Mouse (Mus musculus): ENCODE measurements around the gene Phf14. TPM values are rescaled to one million over a fixed set of nuclear protein-coding genes. Genes with fewer than 3 reads are reported as not detected.
"Not testable (repeated sequence)": the region's sequence is repeated elsewhere in the genome, so short reads cannot be mapped to it uniquely, and the experiment has no call there.

Phf14 gene
- polyA plus RNA-seq, 1 experiment from 2014 or later = 112 TPM

- Histone ChIP-seq H3K4me1 (peaks cover 4% of the 10 kb centered on the region), H3K4me3 (no peak overlapping the region), H3K9ac (no peak overlapping the region), H3K36me3 (no peaks in the 10 kb centered on the region), H3K4me2 (no peak overlapping the region), H3K9me3 (no peaks in the 10 kb centered on the region), H3K27ac (no peak overlapping the region), H3K27me3 (no peaks in the 10 kb centered on the region)
- WGBS = 43% methylated on average over 4 of the region's 4 CpGs
- no peak for ATAC-seq (ENCODE audit: insufficient number of reproducible peaks, insufficient read depth, low FRiP score, low TSS enrichment, low read depth)
Observed at GRCm38 (mm10) chr6:12105144-12105543, 197.5 kb downstream of the Phf14 start.

- Histone ChIP-seq H3K4me2 (no peak overlapping the region), H3K9ac (no peak overlapping the region), H3K27me3 (no peaks in the 10 kb centered on the region), H3K9me3 (no peaks in the 10 kb centered on the region), H3K27ac (no peak overlapping the region), H3K36me3 (no peaks in the 10 kb centered on the region), H3K4me1 (no peaks in the 10 kb centered on the region), H3K4me3 (no peak overlapping the region)
- no peak for ATAC-seq (ENCODE audit: insufficient number of reproducible peaks, insufficient read depth, low FRiP score, low TSS enrichment, low read depth)
- WGBS = 66% methylated on average over 10 of the region's 10 CpGs
Observed at GRCm38 (mm10) chr6:12107326-12107725, 199.7 kb downstream of the Phf14 start.

- Histone ChIP-seq H3K27me3 (no peaks in the 10 kb centered on the region), H3K27ac (no peak overlapping the region), H3K9ac (no peak overlapping the region), H3K4me2 (no peak overlapping the region), H3K4me1 (no peaks in the 10 kb centered on the region), H3K36me3 (no peaks in the 10 kb centered on the region), H3K9me3 (no peaks in the 10 kb centered on the region), H3K4me3 (no peak overlapping the region)
- no peak for ATAC-seq (ENCODE audit: insufficient number of reproducible peaks, insufficient read depth, low FRiP score, low TSS enrichment, low read depth)
- WGBS = 21% methylated on average over 8 of the region's 8 CpGs
Observed at GRCm38 (mm10) chr6:12107786-12108185, 200.2 kb downstream of the Phf14 start.

GRCm38 (mm10) chr6:12116926-12117818 lies 209.6 kb downstream of the Phf14 start:
- H3K4me2 ChIP-seq = peak overlapping the region; percentile 18; the same call in 1 of the 2 replicates
- H3K4me1 ChIP-seq = peaks cover 11% of the 10 kb centered on the region
- no peak for ATAC-seq (ENCODE audit: insufficient number of reproducible peaks, insufficient read depth, low FRiP score, low TSS enrichment, low read depth)
- H3K9me3 ChIP-seq = no peaks in the 10 kb centered on the region
- no peaks in the 10 kb centered on the region for H3K27me3 ChIP-seq
- no peaks in the 10 kb centered on the region for H3K36me3 ChIP-seq
- no peak overlapping the region for H3K9ac ChIP-seq
- no peak overlapping the region for H3K27ac ChIP-seq
- WGBS = 31% methylated on average over 11 of the region's 11 CpGs
- no peak overlapping the region for H3K4me3 ChIP-seq

GRCm38 (mm10) chr6:12117819-12118570 lies 210.4 kb downstream of the Phf14 start:
- H3K4me2 ChIP-seq = no peak overlapping the region
- ATAC-seq (ENCODE audit: insufficient number of reproducible peaks, insufficient read depth, low FRiP score, low TSS enrichment, low read depth) = no peak
- peaks cover 11% of the 10 kb centered on the region for H3K4me1 ChIP-seq
- no peaks in the 10 kb centered on the region for H3K36me3 ChIP-seq
- no peak overlapping the region for H3K4me3 ChIP-seq
- no peak overlapping the region for H3K27ac ChIP-seq
- WGBS = 69% methylated on average over 9 of the region's 9 CpGs
- H3K27me3 ChIP-seq = no peaks in the 10 kb centered on the region
- H3K9me3 ChIP-seq = no peaks in the 10 kb centered on the region
- H3K9ac ChIP-seq = no peak overlapping the region

- Histone ChIP-seq H3K27me3 (no peaks in the 10 kb centered on the region), H3K4me3 (no peak overlapping the region), H3K27ac (no peak overlapping the region), H3K9me3 (no peaks in the 10 kb centered on the region), H3K4me1 (peaks cover 2% of the 10 kb centered on the region; the same call in 1 of the 2 replicates), H3K9ac (no peak overlapping the region), H3K36me3 (no peaks in the 10 kb centered on the region), H3K4me2 (no peak overlapping the region)
- ATAC-seq (ENCODE audit: insufficient number of reproducible peaks, insufficient read depth, low FRiP score, low TSS enrichment, low read depth) = no peak
Observed at GRCm38 (mm10) chr6:12122759-12123158, 215.2 kb downstream of the Phf14 start.

GRCm38 (mm10) chr6:12125031-12125803 lies 217.6 kb downstream of the Phf14 start:
- H3K4me1 ChIP-seq = no peaks in the 10 kb centered on the region
- no peaks in the 10 kb centered on the region for H3K9me3 ChIP-seq
- H3K27me3 ChIP-seq = no peaks in the 10 kb centered on the region
- ATAC-seq (ENCODE audit: insufficient number of reproducible peaks, insufficient read depth, low FRiP score, low TSS enrichment, low read depth) = no peak
- H3K4me3 ChIP-seq = no peak overlapping the region
- H3K36me3 ChIP-seq = no peaks in the 10 kb centered on the region
- 31% methylated on average over 17 of the region's 17 CpGs for WGBS
- no peak overlapping the region for H3K27ac ChIP-seq
- no peak overlapping the region for H3K9ac ChIP-seq
- peak overlapping the region; percentile 40 for H3K4me2 ChIP-seq

- H3K9ac ChIP-seq; ATAC-seq (ENCODE audit: insufficient number of reproducible peaks, insufficient read depth, low FRiP score, low TSS enrichment, low read depth); H3K4me3 ChIP-seq; H3K9me3 ChIP-seq; H3K4me2 ChIP-seq; H3K4me1 ChIP-seq; H3K27me3 ChIP-seq; H3K36me3 ChIP-seq; H3K27ac ChIP-seq: not testable (repeated sequence)
- WGBS = 86% methylated on average over 7 of the region's 7 CpGs
Observed at GRCm38 (mm10) chr6:12126601-12127000, 219.0 kb downstream of the Phf14 start.

GRCm38 (mm10) chr6:12127287-12127686 lies 219.7 kb downstream of the Phf14 start:
- WGBS = 81% methylated on average over 4 of the region's 4 CpGs
- no peak for ATAC-seq (ENCODE audit: insufficient number of reproducible peaks, insufficient read depth, low FRiP score, low TSS enrichment, low read depth)
- no peaks in the 10 kb centered on the region for H3K4me1 ChIP-seq

More at GRCm38 (mm10) chr6:12127287-12127686, 219.7 kb downstream of the Phf14 start:
- H3K27ac ChIP-seq = no peak overlapping the region
- H3K36me3 ChIP-seq = no peaks in the 10 kb centered on the region
- no peak overlapping the region for H3K9ac ChIP-seq
- no peak overlapping the region for H3K4me2 ChIP-seq
- H3K27me3 ChIP-seq = no peaks in the 10 kb centered on the region
- no peak overlapping the region for H3K4me3 ChIP-seq
- no peaks in the 10 kb centered on the region for H3K9me3 ChIP-seq

All from embryonic facial prominence, embryonic 13.5 days (tissue).